Mouse (Mus musculus) heart, adult 2 months (tissue): Measurements from ENCODE around the gene Guca2a. TPM values are rescaled to one million over a fixed set of nuclear protein-coding genes. Genes with fewer than 3 reads are reported as not detected.

Experiments used
- DNase-seq, 2 experiments: peaks; one replicate each; pipeline ENCODE4 v3.0.0; 2021
- H3K27ac ChIP-seq: fragments of 200-600 bp; 2 replicates; pipeline ENCODE4 v1.8.1; 2022
- H3K27me3 ChIP-seq: fragments of 200-500 bp; 2 replicates; pipeline ENCODE4 v1.6.1; 2012; ENCODE audit warnings: mild to moderate bottlenecking, low read length, inconsistent platforms, mixed read lengths; ENCODE audit not compliant: control insufficient read depth, insufficient read depth
- H3K36me3 ChIP-seq: fragments of 200-500 bp; 2 replicates; pipeline ENCODE4 v1.6.1; 2012; ENCODE audit warnings: low read length, inconsistent platforms; ENCODE audit not compliant: control insufficient read depth, insufficient read depth
- H3K4me1 ChIP-seq: fragments of 200-500 bp; 2 replicates; pipeline ENCODE4 v1.6.1; 2011; ENCODE audit warnings: low read length; ENCODE audit not compliant: control insufficient read depth, insufficient read depth
- H3K4me3 ChIP-seq: fragments of 200-600 bp; 2 replicates; pipeline ENCODE4 v1.8.1; 2022
- H3K79me2 ChIP-seq: fragments of 200-500 bp; replicated peaks from 2 replicates; pipeline ENCODE4 v1.6.1; 2012; ENCODE audit warnings: mild to moderate bottlenecking, inconsistent platforms, low read length, moderate library complexity, mixed read lengths; ENCODE audit not compliant: control insufficient read depth, insufficient read depth
- H3K9ac ChIP-seq: fragments of 200-500 bp; 2 replicates; pipeline ENCODE4 v1.6.1; 2012; ENCODE audit warnings: low read depth, mild to moderate bottlenecking, control low read depth, inconsistent platforms, low read length, mixed read lengths
- CTCF ChIP-seq: fragments of 200-600 bp; IDR thresholded peaks from 2 replicates; pipeline ENCODE4 v1.8.1; 2022; ENCODE audit warnings: antibody characterized with exemption, mild to moderate bottlenecking, moderate library complexity
- EP300 ChIP-seq: fragments of 200-500 bp; IDR thresholded peaks from 2 replicates; pipeline ENCODE4 v1.6.1; 2011; ENCODE audit warnings: low read depth, low read length, control low read depth; ENCODE audit not compliant: insufficient read depth
- POLR2A ChIP-seq: fragments of 200-500 bp; IDR thresholded peaks from 2 replicates; pipeline ENCODE4 v1.6.1; 2011; ENCODE audit warnings: mild to moderate bottlenecking, low read depth, low read length, control low read depth; ENCODE audit not compliant: insufficient read depth
- WGBS: fragments of 180-500 bp; shearing (Covaris S2); methylation state at CpG from one replicate; pipeline ENCODE4 v1.1.7; 2018; 5-methylcytosine and 5-hydroxymethylcytosine counted together
- intact Hi-C: fragments of 180-260 bp; cut with DNase I; formaldehyde crosslinking; loops from one replicate; pipeline ENCODE4 v1.15.1; 2025
- polyA plus RNA-seq: library from polyadenylated mRNA; depleted of rRNA; stranded (reverse); fragments of >200 nt; gene quantifications from 2 replicates; pipeline ENCODE4 v1.2.3, GENCODE M21; 2012
- total RNA-seq, 2 experiments: library from RNA; stranded (reverse); gene quantifications; 2 replicates each; pipeline ENCODE4 v1.2.3; 2021

The Guca2a gene
- total and polyA plus RNA-seq, 3 experiments: 0.21 TPM; not detected in 2

- Histone ChIP-seq H3K79me2 (no peaks in the 10 kb centered on the region), H3K27me3 (no peaks in the 10 kb centered on the region), H3K4me1 (peaks cover 1% of the 10 kb centered on the region; the same call in 1 of the 2 replicates), H3K4me3 (no peak overlapping the region), H3K27ac (no peak overlapping the region), H3K36me3 (0 out of 2 replicates have a peak, but pooled peaks cover 2% of the 10 kb centered on the region), H3K9ac (no peak overlapping the region)
- DNase-seq: peak in 1 of 2 experiments; percentile 5
- WGBS: 90% methylated on average over 14 of the region's 14 CpGs
- TF ChIP-seq POLR2A (no peak), CTCF (no peak), EP300 (no peak)
- intact Hi-C loops: loop anchor here (5.0 kb wide), 1 partner anchor 236 kb away; no protein-coding TSS in a partner anchor
Measured at GRCm38 (mm10) chr4:119663409-119664095, 26.0 kb downstream of the Guca2a start.

GRCm38 (mm10) chr4:119665166-119665565, 27.7 kb downstream of the Guca2a start:
- no peak for TF ChIP-seq EP300
- TF ChIP-seq POLR2A: no peak
- TF ChIP-seq CTCF: no peak
- Histone ChIP-seq H3K9ac (no peak overlapping the region), H3K27ac (peak overlapping the region; percentile 17; the same call in 1 of the 2 replicates), H3K79me2 (no peaks in the 10 kb centered on the region), H3K36me3 (0 out of 2 replicates have a peak, but pooled peaks cover 2% of the 10 kb centered on the region), H3K4me1 (peaks cover 1% of the 10 kb centered on the region; the same call in 1 of the 2 replicates), H3K4me3 (no peak overlapping the region), H3K27me3 (no peaks in the 10 kb centered on the region)
- 96% methylated on average over 2 of the region's 2 CpGs for WGBS
- intact Hi-C loops: loop anchor here (5.0 kb wide), 1 partner anchor 418 kb away; no protein-coding TSS in a partner anchor
- DNase-seq: peak in 1 of 2 experiments; percentile 1

- peaks cover 1% of the 10 kb centered on the region; the same call in 1 of the 2 replicates for H3K4me1 ChIP-seq
- no peaks in the 10 kb centered on the region for H3K79me2 ChIP-seq
- H3K4me3 ChIP-seq: no peak overlapping the region
- TF ChIP-seq POLR2A (no peak), EP300 (peak; percentile 57; the same call in 1 of the 2 replicates), CTCF (no peak)
- no peaks in the 10 kb centered on the region for H3K27me3 ChIP-seq
- H3K27ac ChIP-seq: peak overlapping the region; percentile 73
- intact Hi-C loops: loop anchor here (2.0 to 5.0 kb wide), 2 partner anchors 35 to 419 kb away; no protein-coding TSS in a partner anchor
- H3K36me3 ChIP-seq: 0 out of 2 replicates have a peak, but pooled peaks cover 2% of the 10 kb centered on the region
- no peak overlapping the region for H3K9ac ChIP-seq
- DNase-seq: peak; percentile 36 to 49
- 37% methylated on average over 8 of the region's 8 CpGs for WGBS
Measured at GRCm38 (mm10) chr4:119666116-119666515, 28.6 kb downstream of the Guca2a start.

- no peaks in the 10 kb centered on the region for H3K36me3 ChIP-seq
- 18% methylated on average over 5 of the region's 5 CpGs for WGBS
- intact Hi-C loops: loop anchor here (2.0 to 5.0 kb wide), 2 partner anchors 37 to 420 kb away; no protein-coding TSS in a partner anchor
- H3K79me2 ChIP-seq: no peaks in the 10 kb centered on the region
- H3K4me1 ChIP-seq: no peaks in the 10 kb centered on the region; the same call in 1 of the 2 replicates
- no peak overlapping the region for H3K4me3 ChIP-seq
- TF ChIP-seq CTCF (peak; percentile 77), POLR2A (no peak), EP300 (peak; percentile 83)
- no peak overlapping the region for H3K9ac ChIP-seq
- peak; percentile 43 to 54 for DNase-seq
- no peaks in the 10 kb centered on the region for H3K27me3 ChIP-seq
- no peak overlapping the region for H3K27ac ChIP-seq
Measured at GRCm38 (mm10) chr4:119667454-119667853, 29.9 kb downstream of the Guca2a start.

GRCm38 (mm10) chr4:119668185-119668584, 30.7 kb downstream of the Guca2a start:
- H3K27me3 ChIP-seq: no peaks in the 10 kb centered on the region
- no peaks in the 10 kb centered on the region; the same call in 1 of the 2 replicates for H3K4me1 ChIP-seq
- 91% methylated on average over 3 of the region's 3 CpGs for WGBS
- TF ChIP-seq CTCF (no peak), EP300 (no peak), POLR2A (no peak)
- H3K27ac ChIP-seq: no peak overlapping the region
- no peak overlapping the region for H3K9ac ChIP-seq
- DNase-seq: no peak
- intact Hi-C loops: loop anchor here (5.0 kb wide), 1 partner anchor 421 kb away; no protein-coding TSS in a partner anchor
- no peaks in the 10 kb centered on the region for H3K36me3 ChIP-seq
- no peaks in the 10 kb centered on the region for H3K79me2 ChIP-seq
- H3K4me3 ChIP-seq: no peak overlapping the region

GRCm38 (mm10) chr4:119668596-119668995, 31.1 kb downstream of the Guca2a start:
- TF ChIP-seq CTCF: no peak
- no peak for TF ChIP-seq POLR2A
- TF ChIP-seq EP300: no peak
- H3K4me3 ChIP-seq: no peak overlapping the region
- H3K27ac ChIP-seq: no peak overlapping the region
- intact Hi-C loops: loop anchor here (5.0 kb wide), 1 partner anchor 421 kb away; no protein-coding TSS in a partner anchor
- WGBS: 65% methylated on average over 4 of the region's 4 CpGs
- no peaks in the 10 kb centered on the region for H3K27me3 ChIP-seq
- no peaks in the 10 kb centered on the region; the same call in 1 of the 2 replicates for H3K4me1 ChIP-seq
- no peak for DNase-seq
- no peaks in the 10 kb centered on the region for H3K36me3 ChIP-seq
- H3K79me2 ChIP-seq: no peaks in the 10 kb centered on the region
- no peak overlapping the region for H3K9ac ChIP-seq
